Mouse (Mus musculus): ENCODE measurements around the gene Zfp169. TPM values are rescaled to one million over a fixed set of nuclear protein-coding genes. Genes with fewer than 3 reads are reported as not detected.
"Not testable (repeated sequence)": the region's sequence is repeated elsewhere in the genome, so short reads cannot be mapped to it uniquely, and the experiment has no call there.

Zfp169 gene
- polyA plus RNA-seq, 1 experiment from 2014 or later, result 6.6 TPM

DNA sequence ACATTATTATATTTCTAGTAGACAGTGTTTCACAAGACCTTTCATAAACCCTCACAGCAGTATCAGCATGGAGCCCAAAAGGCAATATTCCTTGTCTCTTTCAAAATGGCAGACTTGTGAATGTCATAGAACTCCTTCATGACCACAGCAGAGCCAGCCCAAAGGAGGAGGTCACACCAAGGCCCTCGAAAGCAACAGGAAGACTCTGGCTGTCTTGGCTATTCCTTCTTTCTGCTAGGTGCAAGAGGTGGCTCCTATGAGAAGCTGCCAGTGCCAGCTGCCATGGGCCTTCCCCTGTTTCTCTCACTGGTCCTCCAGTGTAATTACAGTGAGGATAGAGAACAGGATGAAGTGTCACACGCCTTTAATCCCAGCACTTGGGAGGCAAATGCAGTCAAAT, 15.8 kb upstream of the Zfp169 start:
- peaks cover 7% of the 10 kb centered on the region for H3K36me3 ChIP-seq (ENCODE audit: control insufficient read depth, insufficient read depth, low read length)
- DNase-seq (ENCODE audit: low spot score) (no peak), ATAC-seq (replicated peaks; ENCODE audit: low FRiP score, low TSS enrichment, low read depth) (no peak)
- 50% methylated on average over 2 of the region's 2 CpGs for WGBS
- no peaks in the 10 kb centered on the region for H3K9me3 ChIP-seq (ENCODE audit: control insufficient read depth, low read length)
- H3K27me3 ChIP-seq (replicated peaks; ENCODE audit: control insufficient read depth, insufficient read depth, low read length), result no peaks in the 10 kb centered on the region
- no peaks in the 10 kb centered on the region for H3K4me1 ChIP-seq (replicated peaks; ENCODE audit: control insufficient read depth, insufficient read depth, low read length)
- no peak overlapping the region for H3K9ac ChIP-seq (ENCODE audit: low read length)
- no peak overlapping the region for H3K4me3 ChIP-seq (ENCODE audit: low read depth, low read length)
- H3K27ac ChIP-seq (ENCODE audit: low read depth), result no peak overlapping the region
- H3K4me2 ChIP-seq (ENCODE audit: low read length), result no peak overlapping the region

GRCm38 (mm10) chr13:48528123-48528871, 15.0 kb upstream of the Zfp169 start:
- 52% methylated on average over 15 of the region's 15 CpGs for WGBS
- no peak overlapping the region for H3K4me2 ChIP-seq (ENCODE audit: low read length)
- H3K27ac ChIP-seq (ENCODE audit: low read depth), result no peak overlapping the region
- H3K36me3 ChIP-seq (ENCODE audit: control insufficient read depth, insufficient read depth, low read length), result peaks cover 2% of the 10 kb centered on the region
- 0 out of 2 replicates have a peak, but pooled peaks have one; percentile 38 for ATAC-seq (replicated peaks; ENCODE audit: low FRiP score, low TSS enrichment, low read depth)
- H3K4me3 ChIP-seq (ENCODE audit: low read depth, low read length), result no peak overlapping the region
- no peak overlapping the region for H3K9ac ChIP-seq (ENCODE audit: low read length)
- DNase-seq (ENCODE audit: low spot score), result peak; percentile 68
- no peaks in the 10 kb centered on the region for H3K27me3 ChIP-seq (replicated peaks; ENCODE audit: control insufficient read depth, insufficient read depth, low read length)
- H3K4me1 ChIP-seq (replicated peaks; ENCODE audit: control insufficient read depth, insufficient read depth, low read length), result no peaks in the 10 kb centered on the region
- no peaks in the 10 kb centered on the region for H3K9me3 ChIP-seq (ENCODE audit: control insufficient read depth, low read length)

DNA sequence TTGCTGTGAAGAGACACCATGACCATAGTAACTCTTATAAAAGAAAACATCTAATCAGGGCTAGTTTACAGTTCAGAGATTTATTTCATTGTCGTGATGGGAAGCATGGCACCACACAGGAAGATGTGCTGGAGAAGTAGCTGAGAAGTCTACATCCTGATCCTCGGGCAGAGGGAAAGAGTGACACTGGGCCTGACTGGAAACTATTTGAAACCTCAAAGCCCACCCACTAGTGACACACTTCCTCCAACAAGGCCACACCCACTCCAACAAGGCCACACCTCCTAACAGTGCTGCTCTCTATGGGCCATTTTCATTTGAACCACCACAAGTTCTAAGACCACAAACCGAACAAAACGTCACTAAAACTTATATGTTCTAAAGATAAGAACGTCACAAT, 12.5 kb upstream of the Zfp169 start:
- Histone ChIP-seq H3K9me3 (ENCODE audit: control insufficient read depth, low read length) (no peaks in the 10 kb centered on the region), H3K27ac (ENCODE audit: low read depth) (no peak overlapping the region), H3K27me3 (replicated peaks; ENCODE audit: control insufficient read depth, insufficient read depth, low read length) (no peaks in the 10 kb centered on the region), H3K9ac (ENCODE audit: low read length) (no peak overlapping the region), H3K4me1 (replicated peaks; ENCODE audit: control insufficient read depth, insufficient read depth, low read length) (no peaks in the 10 kb centered on the region), H3K4me2 (ENCODE audit: low read length) (no peak overlapping the region), H3K36me3 (ENCODE audit: control insufficient read depth, insufficient read depth, low read length) (no peaks in the 10 kb centered on the region), H3K4me3 (ENCODE audit: low read depth, low read length) (no peak overlapping the region)
- WGBS, result 75% methylated on average over 5 of the region's 5 CpGs
- no peak for DNase-seq (ENCODE audit: low spot score)
- ATAC-seq (replicated peaks; ENCODE audit: low FRiP score, low TSS enrichment, low read depth), result no peak

GRCm38 (mm10) chr13:48519122-48519521, 5.9 kb upstream of the Zfp169 start:
- H3K4me2 ChIP-seq (ENCODE audit: low read length); H3K4me3 ChIP-seq (ENCODE audit: low read depth, low read length); ATAC-seq (replicated peaks; ENCODE audit: low FRiP score, low TSS enrichment, low read depth); H3K36me3 ChIP-seq (ENCODE audit: control insufficient read depth, insufficient read depth, low read length); DNase-seq (ENCODE audit: low spot score); H3K27me3 ChIP-seq (replicated peaks; ENCODE audit: control insufficient read depth, insufficient read depth, low read length); H3K9me3 ChIP-seq (ENCODE audit: control insufficient read depth, low read length); H3K9ac ChIP-seq (ENCODE audit: low read length); H3K27ac ChIP-seq (ENCODE audit: low read depth); H3K4me1 ChIP-seq (replicated peaks; ENCODE audit: control insufficient read depth, insufficient read depth, low read length): not testable (repeated sequence)

DNA sequence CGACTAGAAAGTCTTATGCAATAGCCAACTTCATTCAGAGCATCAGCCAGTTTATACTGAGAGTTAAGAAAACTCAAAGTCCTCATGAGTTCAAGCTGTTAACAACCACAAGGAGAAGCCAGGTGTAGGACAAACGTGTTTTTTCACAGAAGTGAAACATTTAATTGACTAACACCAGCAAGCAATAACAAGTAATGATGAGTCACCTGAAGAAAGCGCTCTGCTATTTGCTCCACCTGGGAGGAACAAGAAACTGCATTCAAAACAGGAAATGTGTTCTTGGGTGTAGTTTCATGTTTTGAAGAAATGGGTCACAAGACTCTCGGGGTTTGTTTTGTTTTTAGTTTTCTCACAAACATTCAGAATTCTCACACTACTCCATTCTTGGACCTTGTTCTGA, 2.6 kb upstream of the Zfp169 start:
- Histone ChIP-seq H3K36me3 (ENCODE audit: control insufficient read depth, insufficient read depth, low read length) (no peaks in the 10 kb centered on the region), H3K9me3 (ENCODE audit: control insufficient read depth, low read length) (no peaks in the 10 kb centered on the region), H3K4me2 (ENCODE audit: low read length) (no peak overlapping the region), H3K27me3 (replicated peaks; ENCODE audit: control insufficient read depth, insufficient read depth, low read length) (no peaks in the 10 kb centered on the region), H3K4me3 (ENCODE audit: low read depth, low read length) (no peak overlapping the region), H3K4me1 (replicated peaks; ENCODE audit: control insufficient read depth, insufficient read depth, low read length) (peaks cover 7% of the 10 kb centered on the region; the same call in 1 of the 2 replicates), H3K27ac (ENCODE audit: low read depth) (no peak overlapping the region), H3K9ac (ENCODE audit: low read length) (no peak overlapping the region)
- DNase-seq (ENCODE audit: low spot score) (no peak), ATAC-seq (replicated peaks; ENCODE audit: low FRiP score, low TSS enrichment, low read depth) (no peak)
- WGBS, result 79% methylated on average over 4 of the region's 4 CpGs

DNA sequence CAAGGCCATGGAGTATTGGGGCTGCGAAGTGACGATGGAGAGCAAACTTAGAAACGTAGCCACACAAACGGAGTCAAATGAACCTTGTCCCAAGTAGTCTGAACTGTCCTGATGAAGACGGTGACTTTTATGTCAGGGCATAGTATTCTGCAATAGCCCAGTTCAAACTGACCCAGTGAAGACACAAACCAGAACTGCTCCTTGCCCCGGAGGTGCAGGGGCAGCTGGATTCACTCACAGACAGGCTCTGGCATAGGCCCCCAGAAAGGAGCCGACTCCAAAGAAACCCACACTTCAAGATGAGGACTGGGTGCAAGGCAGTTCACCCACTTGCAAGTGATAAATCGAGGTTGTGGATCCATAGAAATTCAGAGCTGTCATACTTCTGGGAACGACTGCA, 4.6 kb downstream of the Zfp169 start:
- H3K27ac ChIP-seq (ENCODE audit: low read depth), result no peak overlapping the region
- no peak for DNase-seq (ENCODE audit: low spot score)
- no peak overlapping the region for H3K4me2 ChIP-seq (ENCODE audit: low read length)
- H3K9me3 ChIP-seq (ENCODE audit: control insufficient read depth, low read length), result 0 out of 2 replicates have a peak, but pooled peaks cover under 1% of the 10 kb centered on the region
- no peak overlapping the region for H3K4me3 ChIP-seq (ENCODE audit: low read depth, low read length)
- H3K27me3 ChIP-seq (replicated peaks; ENCODE audit: control insufficient read depth, insufficient read depth, low read length), result no peaks in the 10 kb centered on the region
- no peak for ATAC-seq (replicated peaks; ENCODE audit: low FRiP score, low TSS enrichment, low read depth)
- peaks cover 21% of the 10 kb centered on the region for H3K36me3 ChIP-seq (ENCODE audit: control insufficient read depth, insufficient read depth, low read length)
- no peak overlapping the region for H3K9ac ChIP-seq (ENCODE audit: low read length)
- 64% methylated on average over 9 of the region's 9 CpGs for WGBS
- H3K4me1 ChIP-seq (replicated peaks; ENCODE audit: control insufficient read depth, insufficient read depth, low read length), result peaks cover 7% of the 10 kb centered on the region; the same call in 1 of the 2 replicates

GRCm38 (mm10) chr13:48502422-48502821, 10.8 kb downstream of the Zfp169 start:
- Histone ChIP-seq H3K9ac (ENCODE audit: low read length) (no peak overlapping the region), H3K27me3 (replicated peaks; ENCODE audit: control insufficient read depth, insufficient read depth, low read length) (no peaks in the 10 kb centered on the region), H3K4me3 (ENCODE audit: low read depth, low read length) (no peak overlapping the region), H3K9me3 (ENCODE audit: control insufficient read depth, low read length) (0 out of 2 replicates have a peak, but pooled peaks cover 4% of the 10 kb centered on the region), H3K27ac (ENCODE audit: low read depth) (no peak overlapping the region), H3K4me1 (replicated peaks; ENCODE audit: control insufficient read depth, insufficient read depth, low read length) (no peaks in the 10 kb centered on the region), H3K36me3 (ENCODE audit: control insufficient read depth, insufficient read depth, low read length) (peaks cover 29% of the 10 kb centered on the region), H3K4me2 (ENCODE audit: low read length) (no peak overlapping the region)
- WGBS, result 66% methylated on average over 5 of the region's 5 CpGs
- DNase-seq (ENCODE audit: low spot score), result no peak
- no peak for ATAC-seq (replicated peaks; ENCODE audit: low FRiP score, low TSS enrichment, low read depth)

GRCm38 (mm10) chr13:48498676-48499075, 14.6 kb downstream of the Zfp169 start:
- Histone ChIP-seq H3K4me1 (replicated peaks; ENCODE audit: control insufficient read depth, insufficient read depth, low read length) (no peaks in the 10 kb centered on the region), H3K9ac (ENCODE audit: low read length) (no peak overlapping the region), H3K9me3 (ENCODE audit: control insufficient read depth, low read length) (peaks cover 12% of the 10 kb centered on the region), H3K4me3 (ENCODE audit: low read depth, low read length) (no peak overlapping the region), H3K4me2 (ENCODE audit: low read length) (no peak overlapping the region), H3K27me3 (replicated peaks; ENCODE audit: control insufficient read depth, insufficient read depth, low read length) (no peaks in the 10 kb centered on the region), H3K27ac (ENCODE audit: low read depth) (no peak overlapping the region), H3K36me3 (ENCODE audit: control insufficient read depth, insufficient read depth, low read length) (peaks cover 16% of the 10 kb centered on the region)
- ATAC-seq (replicated peaks; ENCODE audit: low FRiP score, low TSS enrichment, low read depth), result no peak
- peak; percentile 62 for DNase-seq (ENCODE audit: low spot score)
- 54% methylated on average over 4 of the region's 4 CpGs for WGBS

DNA sequence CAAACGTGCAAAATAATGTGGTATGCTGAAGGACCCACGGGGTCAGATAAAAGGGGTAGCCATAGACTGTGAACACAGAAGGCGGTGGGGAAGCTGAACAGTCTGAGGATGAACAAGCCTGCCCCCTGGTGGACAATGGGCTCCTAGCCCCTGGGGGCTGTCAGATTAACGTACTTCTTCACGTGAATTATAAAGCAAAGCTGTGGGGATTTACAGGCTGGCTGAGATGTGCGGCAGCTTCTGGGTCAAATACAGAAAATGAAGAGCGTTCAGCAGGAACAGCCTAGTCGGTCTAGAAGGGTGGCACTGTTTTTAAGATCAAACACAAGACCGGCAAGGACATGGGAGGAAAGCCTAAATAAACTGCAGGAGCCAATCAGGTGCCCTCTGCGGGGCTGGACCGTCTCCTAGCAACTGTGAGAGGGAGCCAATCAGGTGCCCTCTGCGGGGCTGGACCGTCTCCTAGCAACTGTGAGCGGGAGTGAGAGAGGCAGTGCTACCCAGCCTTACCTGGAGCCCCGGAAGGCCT, 15.5 kb downstream of the Zfp169 start:
- peaks cover 7% of the 10 kb centered on the region; the same call in 1 of the 2 replicates for H3K36me3 ChIP-seq (ENCODE audit: control insufficient read depth, insufficient read depth, low read length)
- H3K4me1 ChIP-seq (replicated peaks; ENCODE audit: control insufficient read depth, insufficient read depth, low read length), result no peaks in the 10 kb centered on the region
- H3K9me3 ChIP-seq (ENCODE audit: control insufficient read depth, low read length), result peaks cover 8% of the 10 kb centered on the region
- no peak overlapping the region for H3K4me3 ChIP-seq (ENCODE audit: low read depth, low read length)
- no peak overlapping the region for H3K27ac ChIP-seq (ENCODE audit: low read depth)
- no peak overlapping the region for H3K9ac ChIP-seq (ENCODE audit: low read length)
- WGBS, result 24% methylated on average over 15 of the region's 15 CpGs
- peak; percentile 76 for DNase-seq (ENCODE audit: low spot score)
- H3K27me3 ChIP-seq (replicated peaks; ENCODE audit: control insufficient read depth, insufficient read depth, low read length), result no peaks in the 10 kb centered on the region
- ATAC-seq (replicated peaks; ENCODE audit: low FRiP score, low TSS enrichment, low read depth), result 0 out of 2 replicates have a peak, but pooled peaks have one; percentile 60
- no peak overlapping the region for H3K4me2 ChIP-seq (ENCODE audit: low read length)
